Mouse (Mus musculus) hindbrain, embryonic 10.5 days (tissue): ENCODE data around the gene Naa25. TPM values are rescaled to one million over a fixed set of nuclear protein-coding genes. Genes with fewer than 3 reads are reported as not detected.
A peak's percentile ranks its signal among the peaks of the same experiment; 100 is the strongest.

ENCODE experiments used
- DNase-seq: peaks from one replicate; pipeline ENCODE4 v3.0.0-alpha.2; 2017; ENCODE audit warnings: low spot score
- H3K27ac ChIP-seq: fragments of 300-500 bp; sonication (generic); 2 replicates; pipeline ENCODE4 v1.5.1; 2016; ENCODE audit warnings: mild to moderate bottlenecking, moderate library complexity
- H3K27me3 ChIP-seq: fragments of 300-500 bp; sonication (generic); 2 replicates; pipeline ENCODE4 v1.6.1; 2016; ENCODE audit warnings: mild to moderate bottlenecking; ENCODE audit not compliant: poor library complexity, insufficient read depth, severe bottlenecking
- H3K36me3 ChIP-seq: fragments of 300-500 bp; sonication (generic); 2 replicates; pipeline ENCODE4 v1.6.1; 2016; ENCODE audit warnings: mild to moderate bottlenecking, moderate library complexity
- H3K4me1 ChIP-seq: fragments of 300-500 bp; sonication (generic); replicated peaks from 2 replicates; pipeline ENCODE4 v1.6.1; 2016; ENCODE audit warnings: mild to moderate bottlenecking
- H3K4me3 ChIP-seq: fragments of 300-500 bp; sonication (generic); 2 replicates; pipeline ENCODE4 v1.5.1; 2016; ENCODE audit warnings: mild to moderate bottlenecking, moderate library complexity
- H3K9me3 ChIP-seq: fragments of 300-500 bp; sonication (generic); 2 replicates; pipeline ENCODE4 v1.6.1; 2016; ENCODE audit warnings: mild to moderate bottlenecking, moderate library complexity
- WGBS: fragments of 180-500 bp; shearing (Covaris S2); methylation state at CpG from one replicate; pipeline ENCODE4 v1.1.7; 2016; 5-methylcytosine and 5-hydroxymethylcytosine counted together
- polyA plus RNA-seq: library from polyadenylated mRNA; unstranded; fragments of >200 nt; fragmentation: Nextera tagmentation; extraction: Ambion mirVana; gene quantifications from 2 replicates; pipeline ENCODE4 v1.2.1, GENCODE M21; 2016

Naa25 gene
- polyA plus RNA-seq, 1 experiment from 2014 or later = 44.1 TPM

GRCm38 (mm10) chr5:121449976-121450375, 52.2 kb downstream of the Naa25 start:
- DNase-seq = peak; percentile 46
- H3K36me3 ChIP-seq = peaks cover 53% of the 10 kb centered on the region
- no peaks in the 10 kb centered on the region for H3K27me3 ChIP-seq
- H3K9me3 ChIP-seq = no peaks in the 10 kb centered on the region
- H3K27ac ChIP-seq = no peak overlapping the region
- no peak overlapping the region for H3K4me3 ChIP-seq
- peaks cover 37% of the 10 kb centered on the region for H3K4me1 ChIP-seq
- WGBS = 67% methylated on average over 6 of the region's 6 CpGs

- H3K4me3 ChIP-seq = peak overlapping the region; percentile 19
- WGBS = 87% methylated on average over 9 of the region's 9 CpGs
- no peaks in the 10 kb centered on the region for H3K27me3 ChIP-seq
- peaks cover 48% of the 10 kb centered on the region for H3K36me3 ChIP-seq
- peaks cover 37% of the 10 kb centered on the region for H3K4me1 ChIP-seq
- no peaks in the 10 kb centered on the region for H3K9me3 ChIP-seq
- no peak for DNase-seq
- no peak overlapping the region for H3K27ac ChIP-seq
Observed at GRCm38 (mm10) chr5:121450476-121450875, 52.7 kb downstream of the Naa25 start.

- WGBS = 32% methylated on average over 8 of the region's 8 CpGs
Observed at GRCm38 (mm10) chr5:121451203-121451602, 53.5 kb downstream of the Naa25 start.

GRCm38 (mm10) chr5:121451644-121452025, 53.9 kb downstream of the Naa25 start, which contains the start of gene Tmem116:
Gene Tmem116, plus strand, starts transcription at chr5:121451893.
- Histone ChIP-seq H3K9me3 (no peaks in the 10 kb centered on the region), H3K4me3 (peak within 1 kb of the TSS; percentile 88), H3K27ac (peak within 1 kb of the TSS; percentile 97), H3K36me3 (peaks cover 36% of the 10 kb centered on the region), H3K27me3 (no peaks in the 10 kb centered on the region), H3K4me1 (peaks cover 37% of the 10 kb centered on the region)
- WGBS = under 1% methylated on average over 17 of the region's 17 CpGs
- DNase-seq = peak; percentile 48

More at GRCm38 (mm10) chr5:121451203-121451602, 53.5 kb downstream of the Naa25 start:
- peaks cover 37% of the 10 kb centered on the region for H3K4me1 ChIP-seq
- H3K9me3 ChIP-seq = no peaks in the 10 kb centered on the region
- peak overlapping the region; percentile 97 for H3K27ac ChIP-seq
- no peaks in the 10 kb centered on the region for H3K27me3 ChIP-seq
- peak overlapping the region; percentile 88 for H3K4me3 ChIP-seq
- DNase-seq = no peak
- peaks cover 40% of the 10 kb centered on the region for H3K36me3 ChIP-seq

GRCm38 (mm10) chr5:121452026-121452869, 54.5 kb downstream of the Naa25 start, which contains the start of gene Erp29:
Gene Erp29, minus strand, starts transcription at chr5:121452506.
- Histone ChIP-seq H3K36me3 (peaks cover 30% of the 10 kb centered on the region), H3K9me3 (no peaks in the 10 kb centered on the region), H3K4me1 (peaks cover 37% of the 10 kb centered on the region), H3K27me3 (no peaks in the 10 kb centered on the region), H3K27ac (peak within 1 kb of the TSS; percentile 97), H3K4me3 (peak within 1 kb of the TSS; percentile 88)
- DNase-seq = peak; percentile 98
- under 1% methylated on average over 93 of the region's 97 CpGs for WGBS

GRCm38 (mm10) chr5:121452906-121453305, 55.2 kb downstream of the Naa25 start:
- Histone ChIP-seq H3K27me3 (no peaks in the 10 kb centered on the region), H3K36me3 (peaks cover 23% of the 10 kb centered on the region), H3K4me1 (peaks cover 37% of the 10 kb centered on the region), H3K4me3 (peak overlapping the region; percentile 88), H3K27ac (peak overlapping the region; percentile 97), H3K9me3 (no peaks in the 10 kb centered on the region)
- DNase-seq = no peak
- 11% methylated on average over 9 of the region's 9 CpGs for WGBS

GRCm38 (mm10) chr5:121453743-121454502, 56.2 kb downstream of the Naa25 start:
- Histone ChIP-seq H3K4me1 (peaks cover 37% of the 10 kb centered on the region), H3K27ac (no peak overlapping the region), H3K4me3 (no peak overlapping the region), H3K36me3 (peaks cover 13% of the 10 kb centered on the region), H3K9me3 (no peaks in the 10 kb centered on the region), H3K27me3 (no peaks in the 10 kb centered on the region)
- DNase-seq = no peak
- 90% methylated on average over 13 of the region's 13 CpGs for WGBS

- Histone ChIP-seq H3K27ac (no peak overlapping the region), H3K4me3 (no peak overlapping the region), H3K4me1 (peaks cover 37% of the 10 kb centered on the region), H3K36me3 (peaks cover 8% of the 10 kb centered on the region), H3K27me3 (no peaks in the 10 kb centered on the region), H3K9me3 (no peaks in the 10 kb centered on the region)
- 92% methylated on average over 3 of the region's 3 CpGs for WGBS
- DNase-seq = no peak
Observed at GRCm38 (mm10) chr5:121454503-121454782, 56.7 kb downstream of the Naa25 start.

GRCm38 (mm10) chr5:121455510-121456265, 58.0 kb downstream of the Naa25 start:
- Histone ChIP-seq H3K27ac (no peak overlapping the region), H3K9me3 (no peaks in the 10 kb centered on the region), H3K27me3 (no peaks in the 10 kb centered on the region), H3K36me3 (no peaks in the 10 kb centered on the region), H3K4me1 (peaks cover 34% of the 10 kb centered on the region), H3K4me3 (no peak overlapping the region)
- 84% methylated on average over 9 of the region's 9 CpGs for WGBS
- DNase-seq = no peak

- H3K4me1 ChIP-seq = no peaks in the 10 kb centered on the region; the same call in 1 of the 2 replicates
- no peak overlapping the region for H3K4me3 ChIP-seq
- H3K27me3 ChIP-seq = no peaks in the 10 kb centered on the region
- no peak for DNase-seq
- no peaks in the 10 kb centered on the region for H3K36me3 ChIP-seq
- WGBS = 67% methylated on average over 4 of the region's 4 CpGs
- H3K27ac ChIP-seq = no peak overlapping the region
- no peaks in the 10 kb centered on the region for H3K9me3 ChIP-seq
Observed at GRCm38 (mm10) chr5:121461339-121462170, 63.8 kb downstream of the Naa25 start.

- no peaks in the 10 kb centered on the region for H3K27me3 ChIP-seq
- DNase-seq = no peak
- H3K36me3 ChIP-seq = no peaks in the 10 kb centered on the region
- H3K4me3 ChIP-seq = no peak overlapping the region
- no peak overlapping the region for H3K27ac ChIP-seq
- H3K9me3 ChIP-seq = no peaks in the 10 kb centered on the region
- 49% methylated on average over 1 of the region's 1 CpGs for WGBS
- no peaks in the 10 kb centered on the region; the same call in 1 of the 2 replicates for H3K4me1 ChIP-seq
Observed at GRCm38 (mm10) chr5:121462171-121462502, 64.4 kb downstream of the Naa25 start.

- no peaks in the 10 kb centered on the region for H3K27me3 ChIP-seq
- H3K36me3 ChIP-seq = no peaks in the 10 kb centered on the region
- H3K9me3 ChIP-seq = no peaks in the 10 kb centered on the region
- DNase-seq = no peak
- no peak overlapping the region for H3K4me3 ChIP-seq
- no peaks in the 10 kb centered on the region; the same call in 1 of the 2 replicates for H3K4me1 ChIP-seq
- no peak overlapping the region for H3K27ac ChIP-seq
- WGBS = 57% methylated on average over 5 of the region's 5 CpGs
Observed at GRCm38 (mm10) chr5:121462967-121463366, 65.2 kb downstream of the Naa25 start.
